Mouse (Mus musculus): ENCODE data around the gene Recql. TPM values are rescaled to one million over a fixed set of nuclear protein-coding genes. Genes with fewer than 3 reads are reported as not detected.

Recql gene
- total RNA-seq (2017) = 52.8 to 60.8 TPM (median 54.6 TPM) in 3 replicates

- peak; percentile 98 for ATAC-seq (replicated peaks; ENCODE audit: insufficient number of reproducible peaks, low FRiP score, low TSS enrichment, poor library complexity, severe bottlenecking)
Observed at GRCm38 (mm10) chr6:142387011-142387754, at the start of gene Recql, which contains the start of gene Golt1b. Gene Recql (minus strand): TSS chr6:142387087. Gene Golt1b (plus strand): TSS chr6:142387221.

GRCm38 (mm10) chr6:142429072-142429471, 42.2 kb upstream of the Recql start:
- ATAC-seq (replicated peaks; ENCODE audit: insufficient number of reproducible peaks, low FRiP score, low TSS enrichment, poor library complexity, severe bottlenecking) = no peak

GRCm38 (mm10) chr6:142424976-142425375, 38.1 kb upstream of the Recql start:
- ATAC-seq (replicated peaks; ENCODE audit: insufficient number of reproducible peaks, low FRiP score, low TSS enrichment, poor library complexity, severe bottlenecking) = no peak

- ATAC-seq (replicated peaks; ENCODE audit: insufficient number of reproducible peaks, low FRiP score, low TSS enrichment, poor library complexity, severe bottlenecking) = no peak
Observed at GRCm38 (mm10) chr6:142414597-142414996, 27.7 kb upstream of the Recql start.

GRCm38 (mm10) chr6:142413845-142414244, 27.0 kb upstream of the Recql start:
- no peak for ATAC-seq (replicated peaks; ENCODE audit: insufficient number of reproducible peaks, low FRiP score, low TSS enrichment, poor library complexity, severe bottlenecking)

GRCm38 (mm10) chr6:142412906-142413491, 26.1 kb upstream of the Recql start, which contains the start of gene Spx:
Gene Spx (plus strand): TSS chr6:142413441.
- ATAC-seq (replicated peaks; ENCODE audit: insufficient number of reproducible peaks, low FRiP score, low TSS enrichment, poor library complexity, severe bottlenecking) = no peak

GRCm38 (mm10) chr6:142411140-142411539, 24.3 kb upstream of the Recql start:
- no peak for ATAC-seq (replicated peaks; ENCODE audit: insufficient number of reproducible peaks, low FRiP score, low TSS enrichment, poor library complexity, severe bottlenecking)

- no peak for ATAC-seq (replicated peaks; ENCODE audit: insufficient number of reproducible peaks, low FRiP score, low TSS enrichment, poor library complexity, severe bottlenecking)
Observed at GRCm38 (mm10) chr6:142395756-142396155, 8.9 kb upstream of the Recql start.

- ATAC-seq (replicated peaks; ENCODE audit: insufficient number of reproducible peaks, low FRiP score, low TSS enrichment, poor library complexity, severe bottlenecking) = no peak
Observed at GRCm38 (mm10) chr6:142394669-142395068, 7.8 kb upstream of the Recql start.

GRCm38 (mm10) chr6:142392312-142392711, 5.4 kb upstream of the Recql start:
- ATAC-seq (replicated peaks; ENCODE audit: insufficient number of reproducible peaks, low FRiP score, low TSS enrichment, poor library complexity, severe bottlenecking) = no peak

GRCm38 (mm10) chr6:142389101-142389500, 2.2 kb upstream of the Recql start:
- ATAC-seq (replicated peaks; ENCODE audit: insufficient number of reproducible peaks, low FRiP score, low TSS enrichment, poor library complexity, severe bottlenecking) = no peak

- no peak for ATAC-seq (replicated peaks; ENCODE audit: insufficient number of reproducible peaks, low FRiP score, low TSS enrichment, poor library complexity, severe bottlenecking)
Observed at GRCm38 (mm10) chr6:142387755-142388271, 926 bp upstream of the Recql start.

GRCm38 (mm10) chr6:142386285-142387010, 439 bp downstream of the Recql start:
- ATAC-seq (replicated peaks; ENCODE audit: insufficient number of reproducible peaks, low FRiP score, low TSS enrichment, poor library complexity, severe bottlenecking) = no peak

GRCm38 (mm10) chr6:142384521-142384920, 2.4 kb downstream of the Recql start:
- ATAC-seq (replicated peaks; ENCODE audit: insufficient number of reproducible peaks, low FRiP score, low TSS enrichment, poor library complexity, severe bottlenecking) = no peak

- ATAC-seq (replicated peaks; ENCODE audit: insufficient number of reproducible peaks, low FRiP score, low TSS enrichment, poor library complexity, severe bottlenecking) = no peak
Observed at GRCm38 (mm10) chr6:142381615-142382014, 5.3 kb downstream of the Recql start.

- ATAC-seq (replicated peaks; ENCODE audit: insufficient number of reproducible peaks, low FRiP score, low TSS enrichment, poor library complexity, severe bottlenecking) = no peak
Observed at GRCm38 (mm10) chr6:142379961-142380360, 6.9 kb downstream of the Recql start.

- no peak for ATAC-seq (replicated peaks; ENCODE audit: insufficient number of reproducible peaks, low FRiP score, low TSS enrichment, poor library complexity, severe bottlenecking)
Observed at GRCm38 (mm10) chr6:142378576-142379330, 8.1 kb downstream of the Recql start.

- no peak for ATAC-seq (replicated peaks; ENCODE audit: insufficient number of reproducible peaks, low FRiP score, low TSS enrichment, poor library complexity, severe bottlenecking)
Observed at GRCm38 (mm10) chr6:142377081-142377480, 9.8 kb downstream of the Recql start.

- no peak for ATAC-seq (replicated peaks; ENCODE audit: insufficient number of reproducible peaks, low FRiP score, low TSS enrichment, poor library complexity, severe bottlenecking)
Observed at GRCm38 (mm10) chr6:142369568-142369967, 17.3 kb downstream of the Recql start.
